12 mouse cellular contexts compared by ENCODE assay signal in genomic region chr10:31260914-31261313, GRCm38 (mm10). TPM values are rescaled to one million over a fixed set of nuclear protein-coding genes. Genes with fewer than 3 reads are reported as not detected.
DNase-seq lines count a peak whose midpoint lies in the region; ATAC-seq lines count a peak whose summit lies in the region.
"Had no signal": no experiment of that assay in that cellular context is flagged by ENCODE, and none has a peak within 500 bp of the region (broad histone marks: within the 10 kb centered on the region; RNA-seq: fewer than 3 reads in every experiment).

No protein-coding gene starts in this region.

- H3K9ac ChIP-seq in midbrain, embryonic 15.5 days = no peak overlapping the region
- no peak overlapping the region for H3K9ac ChIP-seq in midbrain, embryonic 14.5 days (replicated peaks; ENCODE audit: low read length)
- H3K9ac ChIP-seq: embryonic facial prominence, embryonic 15.5 days; midbrain, embryonic 12.5 days had no signal

- intact Hi-C loops in heart, postnatal 10 days (cut with DNase I) = no loop called here

- DNase-seq in frontal cortex, postnatal 25 days (ENCODE audit: low spot score in 2 of 2) = no peak
- DNase-seq in midbrain, embryonic 14.5 days = no peak
- peak; percentile 42 to 46 for DNase-seq in heart, postnatal 10 days
- DNase-seq in right cerebral cortex, postnatal 14 days = peak; percentile 5
- no peak for DNase-seq in thymus, postnatal 25 days
- DNase-seq in cerebellum, adult 18-20 months = no peak
- DNase-seq: gastrocnemius, postnatal 10 days had no signal

- no peak overlapping the region for H3K4me3 ChIP-seq in midbrain, embryonic 15.5 days
- no peak overlapping the region for H3K4me3 ChIP-seq in midbrain, embryonic 14.5 days (replicated peaks; ENCODE audit: low read depth, low read length)
- H3K4me3 ChIP-seq: embryonic facial prominence, embryonic 15.5 days; midbrain, embryonic 12.5 days had no signal

- H3K36me3 ChIP-seq in midbrain, embryonic 15.5 days (replicated peaks) = no peaks in the 10 kb centered on the region
- no peaks in the 10 kb centered on the region for H3K36me3 ChIP-seq in midbrain, embryonic 14.5 days (ENCODE audit: control insufficient read depth, insufficient read depth, low read length)
- H3K36me3 ChIP-seq: embryonic facial prominence, embryonic 15.5 days; midbrain, embryonic 12.5 days had no signal

- H3K4me2 ChIP-seq in midbrain, embryonic 15.5 days = no peak overlapping the region
- H3K4me2 ChIP-seq in midbrain, embryonic 14.5 days (ENCODE audit: low read length) = no peak overlapping the region
- H3K4me2 ChIP-seq: embryonic facial prominence, embryonic 15.5 days; midbrain, embryonic 12.5 days had no signal

- H3K27ac ChIP-seq in midbrain, embryonic 15.5 days = no peak overlapping the region
- no peak overlapping the region for H3K27ac ChIP-seq in midbrain, embryonic 14.5 days (replicated peaks; ENCODE audit: low read depth, low read length)
- H3K27ac ChIP-seq: embryonic facial prominence, embryonic 15.5 days; midbrain, embryonic 12.5 days had no signal

- H3K27me3 ChIP-seq in midbrain, embryonic 15.5 days (replicated peaks) = no peaks in the 10 kb centered on the region
- no peaks in the 10 kb centered on the region for H3K27me3 ChIP-seq in midbrain, embryonic 14.5 days (ENCODE audit: control insufficient read depth, insufficient read depth, low read length)
- H3K27me3 ChIP-seq: embryonic facial prominence, embryonic 15.5 days; midbrain, embryonic 12.5 days; Patski had no signal

- peak; percentile 96 for ATAC-seq in frontal cortex, adult (ENCODE audit: low TSS enrichment)
- 0 out of 2 replicates have a peak, but pooled peaks have one; percentile 27 for ATAC-seq in midbrain, embryonic 15.5 days (replicated peaks)
- ATAC-seq in midbrain, embryonic 14.5 days (ENCODE audit: low FRiP score, low TSS enrichment) = no peak
- ATAC-seq: Patski had no signal

- 81% methylated on average over 7 of the region's 7 CpGs for WGBS in midbrain, embryonic 15.5 days
- WGBS in midbrain, embryonic 14.5 days = 88% methylated on average over 7 of the region's 7 CpGs

- H3K9me3 ChIP-seq in midbrain, embryonic 15.5 days = no peaks in the 10 kb centered on the region
- no peaks in the 10 kb centered on the region for H3K9me3 ChIP-seq in midbrain, embryonic 14.5 days (ENCODE audit: control insufficient read depth, low read length)
- H3K9me3 ChIP-seq: embryonic facial prominence, embryonic 15.5 days; midbrain, embryonic 12.5 days had no signal

- H3K4me1 ChIP-seq in midbrain, embryonic 15.5 days = no peaks in the 10 kb centered on the region
- H3K4me1 ChIP-seq in midbrain, embryonic 14.5 days (ENCODE audit: control insufficient read depth, insufficient read depth, low read length) = no peaks in the 10 kb centered on the region
- H3K4me1 ChIP-seq: embryonic facial prominence, embryonic 15.5 days; midbrain, embryonic 12.5 days had no signal

RNA-seq across cellular contexts. Expression of gene Hddc2, which starts 52.3 kb away (rescaled TPM):
- 51.8 and 53.3 TPM in 2 replicates for polyA plus RNA-seq in midbrain, embryonic 15.5 days (2015; fragmentation: Nextera tagmentation; extraction: Ambion mirVana)
- 51.7 and 56.7 TPM in 2 replicates for polyA plus RNA-seq in midbrain, embryonic 14.5 days (2014; fragmentation: Nextera tagmentation; extraction: Ambion mirVana)
- total RNA-seq in heart, postnatal 10 days (2021) = 10 to 100 TPM; 16.0 to 17.3 TPM

Comparison
In these comparisons a context has a peak if more than half of its experiments do, and no peak if none do; other contexts are left out.
1. DNase-seq: peak in heart, postnatal 10 days (2 of 2) and right cerebral cortex, postnatal 14 days (single experiment); none in frontal cortex, postnatal 25 days (0 of 2), midbrain, embryonic 14.5 days (single experiment), thymus, postnatal 25 days (single experiment) and cerebellum, adult 18-20 months (0 of 2).